Mouse (Mus musculus) splenic B cell, adult 2 months (primary cell): Measurements from ENCODE around the gene Fabp3.

ENCODE experiments used
- DNase-seq: peaks from one replicate; pipeline ENCODE4 v3.0.0-alpha.2; 2011; ENCODE audit warnings: low read depth, low spot score
- H3K27me3 ChIP-seq: 2 replicates; pipeline ENCODE4 v1.6.1; 2012; ENCODE audit warnings: mild to moderate bottlenecking, low read length, moderate library complexity, mixed read lengths; ENCODE audit not compliant: control insufficient read depth, poor library complexity, insufficient read depth, severe bottlenecking
- H3K36me3 ChIP-seq: 2 replicates; pipeline ENCODE4 v1.6.1; 2012; ENCODE audit warnings: mild to moderate bottlenecking, low read length, moderate library complexity, mixed read lengths; ENCODE audit not compliant: control insufficient read depth, poor library complexity, insufficient read depth, severe bottlenecking

The Fabp3 gene

GRCm38 (mm10) chr4:130327366-130327765 is 19.0 kb downstream of the Fabp3 start:
- DNase-seq = no peak
- no peaks in the 10 kb centered on the region for H3K27me3 ChIP-seq
- H3K36me3 ChIP-seq = peaks cover 12% of the 10 kb centered on the region

- Histone ChIP-seq H3K36me3 (peaks cover 8% of the 10 kb centered on the region), H3K27me3 (no peaks in the 10 kb centered on the region)
- no peak for DNase-seq
Measured at GRCm38 (mm10) chr4:130335867-130336266, 27.5 kb downstream of the Fabp3 start.

GRCm38 (mm10) chr4:130341691-130342090 is 33.3 kb downstream of the Fabp3 start:
- Histone ChIP-seq H3K36me3 (no peaks in the 10 kb centered on the region), H3K27me3 (no peaks in the 10 kb centered on the region)
- peak; percentile 67 for DNase-seq

- no peaks in the 10 kb centered on the region for H3K27me3 ChIP-seq
- DNase-seq = no peak
- peaks cover 3% of the 10 kb centered on the region for H3K36me3 ChIP-seq
Measured at GRCm38 (mm10) chr4:130349666-130350065, 41.3 kb downstream of the Fabp3 start.

- peaks cover 3% of the 10 kb centered on the region for H3K36me3 ChIP-seq
- H3K27me3 ChIP-seq = no peaks in the 10 kb centered on the region
- no peak for DNase-seq
Measured at GRCm38 (mm10) chr4:130350690-130351422, 42.5 kb downstream of the Fabp3 start.

GRCm38 (mm10) chr4:130352588-130352987 is 44.2 kb downstream of the Fabp3 start:
- no peaks in the 10 kb centered on the region for H3K27me3 ChIP-seq
- no peak for DNase-seq
- peaks cover 3% of the 10 kb centered on the region for H3K36me3 ChIP-seq

GRCm38 (mm10) chr4:130357946-130358345 is 49.6 kb downstream of the Fabp3 start:
- peak; percentile 9 for DNase-seq
- no peaks in the 10 kb centered on the region for H3K27me3 ChIP-seq
- peaks cover 1% of the 10 kb centered on the region; the same call in 1 of the 2 replicates for H3K36me3 ChIP-seq

GRCm38 (mm10) chr4:130359486-130360237 is 51.3 kb downstream of the Fabp3 start, which contains the start of the genes Zcchc17 and Snrnp40:
Gene Zcchc17, minus strand, starts transcription at chr4:130359943.
Gene Snrnp40, plus strand, starts transcription at chr4:130360132.
- no peaks in the 10 kb centered on the region for H3K27me3 ChIP-seq
- H3K36me3 ChIP-seq = peaks cover 2% of the 10 kb centered on the region; the same call in 1 of the 2 replicates
- peak; percentile 99 for DNase-seq

GRCm38 (mm10) chr4:130360238-130360590 is 51.8 kb downstream of the Fabp3 start:
- H3K27me3 ChIP-seq = no peaks in the 10 kb centered on the region
- no peak for DNase-seq

More at GRCm38 (mm10) chr4:130360238-130360590, 51.8 kb downstream of the Fabp3 start:
- H3K36me3 ChIP-seq = peaks cover 4% of the 10 kb centered on the region; the same call in 1 of the 2 replicates
